Mouse (Mus musculus) adrenal gland, postnatal 10 days (tissue): ENCODE data around the gene Catsper2. TPM values are rescaled to one million over a fixed set of nuclear protein-coding genes. Genes with fewer than 3 reads are reported as not detected.

ENCODE experiments used
- DNase-seq: peaks from one replicate; pipeline ENCODE4 v3.0.0; 2021; ENCODE audit warnings: mixed read lengths
- long read RNA-seq, 2 experiments: library from polyadenylated mRNA; stranded (forward); transcript quantifications; one replicate each; pipeline ENCODE4 v2.0.0; 2021
- total RNA-seq, 2 experiments: library from RNA; stranded (reverse); gene quantifications; 2 replicates each; pipeline ENCODE4 v1.2.3; 2021

The Catsper2 gene
- 1 to 10 TPM; 2.2 to 4.3 TPM for total RNA-seq
- long read RNA-seq, experiment 1, partial matches to known transcripts, result 1 of 8 reads
- long read RNA-seq, experiment 1, other reads (novel, unspliced or antisense), result 7 of 8 reads
- long read RNA-seq, experiment 2, partial matches to known transcripts, result 2 of 11 reads
- long read RNA-seq, experiment 2, other reads (novel, unspliced or antisense), result 9 of 11 reads

DNA sequence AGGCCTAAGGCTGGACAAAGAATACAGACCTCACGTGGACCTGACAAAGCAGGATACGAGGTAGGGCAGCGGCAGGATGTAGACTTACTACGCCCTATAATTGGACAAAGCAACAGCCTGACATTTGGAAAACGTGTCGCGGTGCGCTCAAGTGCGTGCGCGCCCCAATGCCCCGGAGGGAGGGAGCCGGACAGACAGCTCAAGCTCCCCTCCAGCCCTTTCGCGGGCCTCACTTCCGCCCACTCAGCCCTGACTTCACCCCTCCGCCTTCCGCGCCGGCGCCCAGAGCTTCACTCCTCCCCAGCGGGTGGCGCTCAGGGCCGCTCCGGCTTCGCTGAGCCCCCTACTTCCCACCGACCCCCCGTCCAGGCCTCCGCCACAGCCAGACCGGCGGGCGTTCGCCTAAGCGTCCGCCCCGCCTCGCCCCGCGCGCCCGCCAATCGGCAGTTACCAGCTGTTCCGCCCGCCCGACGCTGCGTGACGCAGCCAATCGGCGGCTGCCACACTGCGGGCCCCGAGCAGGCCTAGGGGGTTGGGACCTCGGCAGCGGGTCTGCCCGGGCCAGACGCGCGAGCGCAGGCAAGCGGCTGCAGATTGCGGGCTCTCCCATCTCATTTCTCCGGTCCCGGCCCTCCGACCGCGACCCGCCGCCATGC lies at the start of gene Catsper2, which contains the start of gene Pdia3:
TSS of gene Catsper2 (minus strand) at position 406 of the 656 bp plus-strand sequence.
TSS of gene Pdia3 (plus strand) at position 389 of the 656 bp plus-strand sequence.
- DNase-seq, result peak; percentile 97

DNA sequence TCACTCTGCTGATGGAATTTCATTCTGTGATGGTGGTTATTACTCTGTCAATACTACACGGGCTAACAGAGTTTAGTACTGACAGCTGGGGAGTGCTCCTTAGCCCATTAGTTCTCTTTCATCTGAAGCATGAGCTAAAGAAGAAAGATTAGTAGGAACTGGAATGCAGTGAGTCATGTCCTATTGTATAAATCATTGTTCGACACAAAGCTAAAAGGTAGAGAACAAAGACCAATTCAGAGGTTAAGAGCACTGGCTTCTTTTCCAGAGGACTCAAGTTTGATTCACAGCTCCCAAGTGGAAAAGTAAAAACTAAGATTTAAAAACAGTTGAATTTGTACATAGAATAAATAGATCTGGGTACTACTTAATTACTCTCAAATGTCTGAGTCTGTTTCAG lies 46.5 kb upstream of the Catsper2 start:
- no peak for DNase-seq

DNA sequence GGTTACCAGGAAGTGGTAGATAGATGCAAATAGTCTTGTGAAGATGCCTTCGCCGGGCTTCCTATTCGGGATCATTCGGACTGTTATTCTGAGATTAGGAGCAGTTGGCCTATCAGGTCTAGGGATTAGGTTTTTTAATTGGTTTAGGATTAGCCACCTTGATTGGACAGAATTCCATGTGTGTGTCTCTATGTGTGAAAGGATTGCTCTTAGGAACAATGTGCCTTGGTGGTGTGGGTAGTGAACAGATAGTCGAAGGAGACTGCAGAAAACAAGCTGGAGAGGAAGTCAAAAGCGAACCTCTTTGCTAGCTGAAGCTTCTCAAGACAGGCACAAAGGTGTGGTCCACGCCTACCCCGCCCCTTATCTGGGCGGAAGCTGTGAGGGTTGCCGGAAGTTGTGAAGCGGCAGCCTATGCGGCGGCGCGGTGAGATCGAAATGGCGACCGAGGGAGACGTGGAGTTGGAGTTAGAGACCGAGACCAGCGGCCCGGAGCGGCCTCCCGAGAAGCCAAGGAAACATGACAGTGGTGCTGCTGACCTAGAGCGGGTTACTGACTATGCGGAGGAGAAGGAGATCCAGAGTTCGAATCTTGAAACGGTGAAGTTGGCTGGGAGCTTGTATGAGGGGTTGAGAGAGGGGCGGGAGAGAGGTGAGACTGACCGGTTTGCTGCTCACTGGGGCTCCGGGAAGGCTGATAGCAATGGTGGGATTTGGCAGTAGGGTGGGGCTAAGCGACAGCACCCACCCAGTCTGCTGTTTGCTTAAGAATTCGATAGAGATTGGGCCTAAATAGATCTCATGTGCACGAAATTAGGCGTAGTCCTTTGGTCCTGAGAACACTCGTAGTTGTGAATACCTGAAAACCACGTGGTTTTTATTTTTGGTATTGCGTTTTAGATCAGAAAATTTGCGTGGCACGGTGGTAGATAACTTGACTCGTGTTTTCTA lies 43.4 kb upstream of the Catsper2 start, which contains the start of gene Serinc4:
TSS of gene Serinc4 (minus strand) at position 90 of the 951 bp plus-strand sequence.
- peak; percentile 91 for DNase-seq

DNA sequence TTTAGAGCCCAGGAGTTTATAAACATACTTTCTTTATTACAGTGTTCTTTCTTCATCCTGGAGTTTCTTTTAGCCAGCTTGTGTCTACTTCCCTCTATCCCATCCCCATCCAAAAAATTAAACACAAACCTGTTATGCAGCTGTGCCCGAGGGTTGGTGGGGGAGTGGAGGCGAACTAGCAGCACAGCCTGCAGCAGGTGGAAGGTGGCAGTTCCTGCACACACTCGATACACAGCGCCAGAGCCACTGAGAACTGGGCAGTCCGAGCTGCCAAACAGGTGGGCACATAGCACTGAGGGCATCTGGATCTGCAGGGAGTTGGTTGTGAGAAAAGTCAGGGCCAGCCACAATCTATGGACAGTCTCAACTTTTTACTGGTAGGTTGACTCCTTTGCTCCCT lies 41.9 kb upstream of the Catsper2 start:
- no peak for DNase-seq

DNA sequence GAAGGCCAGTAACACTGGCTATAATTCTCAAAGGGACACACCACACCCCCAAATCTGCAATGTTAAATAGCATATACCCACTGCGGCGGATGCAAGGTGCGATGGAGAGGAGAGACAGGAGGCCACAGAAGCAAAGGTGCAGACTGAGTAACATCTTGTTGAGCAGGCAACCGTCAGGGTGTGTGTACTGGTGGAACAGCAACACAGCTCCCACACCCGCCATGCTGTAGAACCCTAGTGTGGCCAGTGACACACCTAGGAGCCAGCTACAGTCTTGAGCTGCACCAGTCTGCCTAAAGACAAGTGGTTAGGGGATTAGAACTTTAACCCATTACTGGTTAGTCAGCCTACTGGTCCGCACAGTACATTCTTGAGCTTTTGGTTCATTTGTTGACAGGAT lies 40.3 kb upstream of the Catsper2 start:
- DNase-seq, result no peak

DNA sequence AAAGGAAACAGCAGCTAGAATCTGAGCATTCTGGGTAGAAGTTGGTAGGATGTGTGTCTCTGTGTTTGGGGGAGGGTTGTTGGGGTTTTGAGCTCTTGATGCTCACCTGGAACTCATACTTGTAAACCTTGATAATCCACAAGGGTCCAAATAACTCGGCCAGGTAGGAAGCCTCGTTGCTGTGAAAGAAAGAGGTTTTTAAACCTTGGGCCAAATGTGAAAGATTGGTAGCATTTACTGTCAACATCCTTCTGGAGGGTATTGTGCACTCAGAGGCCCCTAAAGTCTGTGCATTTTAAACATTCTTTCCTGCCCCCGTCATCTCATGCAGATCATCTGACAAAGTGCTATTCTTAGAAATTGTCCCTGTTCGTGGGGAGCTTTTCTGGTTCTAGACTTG lies 39.4 kb upstream of the Catsper2 start, which contains the start of gene Hypk:
TSS of gene Hypk (plus strand) at position 301 of the 400 bp plus-strand sequence.
- DNase-seq, result no peak

DNA sequence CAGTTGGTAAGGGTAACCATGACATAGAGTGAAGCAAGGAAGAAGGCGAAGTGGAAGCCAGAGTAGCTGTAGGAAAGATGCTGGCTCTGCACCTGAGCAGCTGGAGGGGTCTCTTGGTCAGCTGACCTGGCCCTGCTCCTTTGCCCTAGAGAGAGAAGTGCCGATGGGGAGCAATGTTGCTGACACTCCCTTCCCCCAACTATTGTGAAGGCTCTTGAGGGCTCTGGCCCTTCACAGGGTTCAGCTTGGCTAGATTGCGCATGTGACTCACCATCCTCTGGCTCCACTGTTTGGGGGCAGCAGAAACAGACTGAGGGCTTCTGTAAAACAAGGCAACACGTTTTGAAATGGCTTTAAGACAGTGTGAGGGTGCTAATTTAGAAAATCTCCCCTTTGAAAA lies 38.8 kb upstream of the Catsper2 start:
- no peak for DNase-seq

DNA sequence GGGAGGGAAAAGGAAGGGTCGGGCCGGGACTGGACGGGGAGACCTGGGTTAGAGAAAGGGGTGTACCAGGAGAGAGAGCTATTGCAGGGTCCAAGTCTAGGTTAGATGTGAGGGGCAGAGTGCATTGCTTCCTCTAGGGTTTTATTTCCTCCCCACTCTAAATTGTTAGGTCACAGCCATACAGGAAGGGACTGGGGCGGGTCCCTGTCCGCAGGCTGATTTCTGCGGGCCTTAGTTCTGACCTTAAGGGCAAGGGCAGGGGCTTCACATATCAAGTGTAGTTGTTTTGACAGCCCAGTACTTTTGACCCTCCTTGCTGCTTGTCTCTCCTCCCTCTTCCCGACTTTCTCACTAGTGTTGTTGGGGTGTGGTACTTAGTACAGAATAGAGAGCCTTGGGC lies 36.5 kb upstream of the Catsper2 start:
- no peak for DNase-seq

DNA sequence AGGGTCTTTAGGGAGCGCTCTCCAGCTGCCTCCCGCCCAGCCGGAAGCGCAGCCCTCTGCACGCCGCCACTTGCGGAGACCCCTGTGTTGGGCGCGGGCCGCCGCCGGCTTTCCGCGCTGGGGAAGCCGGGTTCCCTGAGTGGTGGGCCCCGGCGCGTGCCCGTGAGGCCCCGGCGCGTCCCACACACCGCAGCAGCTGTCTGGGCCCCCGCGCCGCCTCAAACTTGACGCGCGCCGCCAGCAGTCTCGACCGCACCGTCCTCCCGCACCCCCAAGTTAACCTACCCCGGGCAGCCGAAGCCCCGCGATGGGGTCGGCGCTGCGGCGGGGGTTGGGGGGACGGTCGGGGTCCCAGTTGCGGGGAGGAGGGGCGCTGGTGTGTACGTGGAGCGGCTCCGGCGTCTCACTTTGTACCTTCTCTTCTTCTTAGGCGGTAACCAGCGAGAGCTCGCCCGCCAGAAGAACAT lies 36.0 kb upstream of the Catsper2 start:
- DNase-seq, result peak; percentile 57

DNA sequence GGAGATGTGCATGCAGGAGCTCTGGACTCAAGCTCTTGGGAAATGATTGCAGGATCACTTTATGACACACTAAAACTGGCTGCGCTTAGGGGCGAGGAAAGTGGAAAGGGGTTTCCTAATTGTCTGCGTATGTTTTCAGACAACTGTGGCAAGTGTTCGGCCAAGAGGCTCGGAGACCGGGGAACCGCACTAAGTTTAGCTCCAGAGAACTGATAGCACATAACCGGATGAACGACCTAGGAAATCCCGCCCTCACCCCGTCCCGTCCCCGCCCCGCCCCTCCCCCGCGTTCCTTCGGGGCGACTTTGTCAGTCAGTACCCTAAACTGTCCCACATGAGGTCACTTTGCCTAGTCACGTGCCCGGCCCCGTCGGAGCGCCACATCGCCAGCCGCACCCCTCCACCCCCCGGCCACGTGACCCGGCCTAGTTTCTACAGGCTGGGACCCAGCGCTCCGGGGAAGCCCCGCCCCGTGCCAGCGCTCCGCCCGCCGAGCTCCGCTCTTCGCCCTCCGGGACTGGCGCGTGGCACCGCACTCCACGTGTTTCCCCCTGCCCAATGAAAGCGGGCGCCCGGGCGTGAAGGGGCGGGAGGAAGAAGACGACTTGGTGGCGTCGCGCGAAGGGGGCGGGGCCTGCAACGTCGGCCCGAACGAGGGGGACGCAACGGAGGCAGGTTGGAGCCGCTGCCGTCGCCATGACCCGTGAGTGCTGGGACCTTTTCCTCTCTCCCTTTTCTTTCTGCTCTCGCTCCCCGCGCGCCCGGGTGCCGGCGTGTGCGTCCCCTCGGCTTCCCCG lies 35.3 kb upstream of the Catsper2 start, which contains the start of gene Serf2:
TSS of gene Serf2 (plus strand) at position 457 of the 797 bp plus-strand sequence.
- peak; percentile 100 for DNase-seq

DNA sequence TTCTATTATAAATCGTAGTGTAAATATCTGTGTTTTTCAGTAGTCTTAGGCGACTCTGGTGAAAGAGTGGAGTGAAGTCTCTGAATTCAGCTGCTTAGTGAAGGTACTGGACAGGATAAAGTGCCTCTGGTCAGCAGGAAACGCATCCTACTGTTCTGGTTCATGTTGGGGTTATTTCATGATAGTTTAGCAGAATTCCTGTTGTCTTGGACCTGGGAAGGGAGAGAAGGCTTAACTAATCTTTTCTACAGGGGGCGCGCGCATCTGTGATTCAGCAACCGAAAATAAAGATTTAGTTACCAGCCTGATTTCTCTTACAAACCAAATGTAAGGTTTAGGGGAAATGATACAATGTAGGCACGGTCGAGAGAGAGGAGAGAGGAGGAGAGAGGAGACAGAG lies 34.5 kb upstream of the Catsper2 start:
- DNase-seq, result peak; percentile 59

DNA sequence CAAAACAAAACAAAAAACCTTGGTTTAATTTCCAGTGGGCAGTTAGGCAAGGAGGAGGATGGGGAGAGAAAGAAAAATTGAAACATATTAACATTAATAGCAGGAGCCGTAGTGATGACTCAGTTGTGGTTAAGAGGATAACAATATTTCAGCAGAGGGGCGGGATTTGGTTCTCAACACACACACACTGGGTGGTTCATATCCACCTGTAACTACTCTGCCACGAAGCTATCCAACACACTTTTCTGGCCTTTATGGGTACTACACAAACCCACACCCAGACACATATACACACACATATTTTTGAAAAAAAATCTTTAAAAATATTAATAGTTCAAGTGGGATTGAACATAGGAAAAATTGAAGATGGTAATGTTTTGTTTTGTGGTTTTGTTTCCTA lies 33.4 kb upstream of the Catsper2 start:
- DNase-seq, result no peak

DNA sequence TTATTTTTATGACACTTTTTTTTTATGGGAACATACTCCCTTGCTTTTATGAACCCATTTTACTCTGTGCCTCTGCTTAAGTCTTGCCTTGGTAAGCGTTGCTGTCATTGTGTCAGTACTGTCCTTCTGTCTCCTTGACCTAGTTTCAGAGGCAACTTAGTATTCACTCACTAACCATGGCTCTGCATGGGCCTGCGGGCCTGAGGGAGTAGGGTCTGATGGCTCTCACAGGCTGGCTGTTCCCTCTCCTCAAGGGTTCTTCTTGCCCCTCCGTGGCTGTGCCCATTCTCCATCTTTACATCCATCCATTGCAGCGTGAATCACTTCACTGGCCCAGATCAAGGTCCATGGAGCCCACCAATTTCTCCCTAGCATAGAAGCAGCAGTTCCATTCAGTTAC lies 32.9 kb upstream of the Catsper2 start:
- no peak for DNase-seq

DNA sequence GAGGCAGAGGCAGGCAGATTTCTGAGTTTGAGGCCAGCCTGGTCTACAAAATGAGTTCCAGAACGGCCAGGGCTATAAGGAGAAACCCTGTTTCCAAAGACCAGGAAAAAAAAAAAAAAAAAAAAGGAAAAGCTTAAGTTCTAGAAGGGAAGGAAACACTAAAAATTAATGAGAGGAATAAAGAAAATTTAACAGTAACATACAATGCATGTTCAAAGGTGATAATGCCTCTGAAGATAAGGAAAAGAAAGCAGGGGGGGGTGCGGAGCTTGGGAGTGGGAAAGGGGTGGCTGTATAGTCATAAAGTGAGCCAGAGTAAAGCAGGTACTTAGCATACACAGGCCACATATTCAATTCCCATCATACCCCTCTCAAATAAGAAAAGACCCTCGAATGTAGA lies 31.5 kb upstream of the Catsper2 start:
- DNase-seq, result no peak

DNA sequence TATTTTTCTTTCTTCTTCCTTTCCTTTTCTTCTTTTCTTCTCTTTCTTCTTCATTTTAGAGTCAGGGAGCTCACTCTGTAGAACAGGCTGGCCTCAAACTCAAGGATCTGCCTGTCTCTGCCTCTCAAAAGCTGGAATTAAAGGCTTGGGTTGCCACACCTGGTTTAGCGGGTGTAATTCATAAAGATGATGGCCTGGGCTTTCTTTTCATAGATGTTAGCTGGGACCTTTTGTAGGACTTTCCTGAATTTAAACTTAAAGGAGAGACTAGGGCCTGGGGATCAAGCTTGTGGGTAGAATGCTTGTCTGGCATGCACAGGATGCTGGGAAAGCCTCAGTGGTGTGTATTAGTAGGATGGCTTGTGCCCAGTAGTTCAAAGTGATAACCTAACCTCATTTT lies 30.6 kb upstream of the Catsper2 start, which contains the start of gene Ell3:
TSS of gene Ell3 (minus strand) at position 101 of the 400 bp plus-strand sequence.
- DNase-seq, result no peak

DNA sequence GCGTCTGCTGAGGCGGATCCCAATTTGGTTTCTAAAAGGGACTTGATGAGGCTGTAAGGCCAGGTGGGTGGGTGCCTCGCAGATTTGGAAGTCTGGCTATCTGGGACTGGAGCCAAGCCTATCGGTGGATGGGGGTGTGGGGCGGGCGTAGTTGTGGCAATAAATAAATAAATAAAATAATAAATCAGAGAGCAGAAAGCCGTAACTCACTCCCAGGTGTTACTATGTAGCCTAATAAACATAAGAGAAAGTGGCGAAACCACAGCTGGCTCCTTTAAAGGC lies 29.4 kb upstream of the Catsper2 start:
- no peak for DNase-seq

DNA sequence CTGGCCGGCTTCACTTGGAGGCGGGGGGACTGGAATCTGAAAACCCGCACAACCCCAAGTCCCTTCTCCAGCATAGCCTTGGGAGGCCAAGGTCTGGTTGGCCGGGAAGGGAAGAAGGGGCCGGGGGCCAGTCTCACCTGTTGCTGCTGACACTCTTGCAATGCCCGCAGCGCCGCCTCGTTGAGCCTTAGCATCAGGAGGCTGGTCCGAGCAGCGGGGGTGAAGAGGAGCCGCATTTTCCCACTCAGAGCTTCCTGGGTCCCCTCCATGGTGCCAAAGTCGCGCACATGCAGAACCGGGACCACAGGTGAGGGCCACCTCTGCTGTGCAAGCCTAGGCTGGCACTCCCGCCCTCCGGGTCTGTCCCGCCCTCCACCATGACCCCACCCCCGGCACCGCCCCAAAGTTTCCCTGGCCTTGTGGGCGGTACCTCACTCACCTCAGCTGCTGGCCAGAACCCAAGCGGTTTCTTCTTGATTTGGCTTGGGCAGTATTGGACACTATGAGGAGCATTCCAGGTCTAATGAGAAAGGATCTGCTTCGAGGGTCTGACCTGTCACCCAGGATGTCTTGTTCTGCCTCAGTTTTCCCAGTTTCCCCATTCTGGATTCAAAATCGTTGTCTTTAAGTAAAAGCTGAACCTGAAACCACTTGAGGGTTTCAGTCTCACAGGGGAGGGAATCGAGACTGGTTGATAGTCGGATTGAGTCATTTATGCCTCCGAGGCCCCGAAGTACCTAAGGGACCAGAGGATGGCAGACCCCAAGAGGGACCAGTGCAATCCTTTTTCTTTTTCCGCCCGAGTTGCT lies 28.9 kb upstream of the Catsper2 start:
- DNase-seq, result peak; percentile 89

DNA sequence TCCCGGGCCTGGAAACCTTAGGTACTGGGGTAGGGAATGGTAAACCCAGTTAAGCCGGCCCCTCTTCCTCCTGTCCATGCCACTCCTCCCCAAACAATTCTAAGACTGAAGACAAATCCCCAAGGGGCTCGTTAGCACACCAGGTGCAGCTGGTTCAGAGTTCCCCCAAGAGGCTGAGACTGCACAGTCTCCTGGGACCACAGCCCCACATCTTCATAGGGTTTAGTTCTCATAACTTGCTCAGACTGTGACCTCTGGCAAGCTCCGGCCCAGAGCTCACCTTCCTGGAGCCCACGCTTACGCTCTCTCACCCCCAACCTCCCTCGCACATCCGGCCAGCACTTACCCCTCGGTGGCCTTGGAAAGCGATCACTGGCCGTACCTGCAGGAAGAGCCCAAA lies 28.2 kb upstream of the Catsper2 start:
- DNase-seq, result no peak

DNA sequence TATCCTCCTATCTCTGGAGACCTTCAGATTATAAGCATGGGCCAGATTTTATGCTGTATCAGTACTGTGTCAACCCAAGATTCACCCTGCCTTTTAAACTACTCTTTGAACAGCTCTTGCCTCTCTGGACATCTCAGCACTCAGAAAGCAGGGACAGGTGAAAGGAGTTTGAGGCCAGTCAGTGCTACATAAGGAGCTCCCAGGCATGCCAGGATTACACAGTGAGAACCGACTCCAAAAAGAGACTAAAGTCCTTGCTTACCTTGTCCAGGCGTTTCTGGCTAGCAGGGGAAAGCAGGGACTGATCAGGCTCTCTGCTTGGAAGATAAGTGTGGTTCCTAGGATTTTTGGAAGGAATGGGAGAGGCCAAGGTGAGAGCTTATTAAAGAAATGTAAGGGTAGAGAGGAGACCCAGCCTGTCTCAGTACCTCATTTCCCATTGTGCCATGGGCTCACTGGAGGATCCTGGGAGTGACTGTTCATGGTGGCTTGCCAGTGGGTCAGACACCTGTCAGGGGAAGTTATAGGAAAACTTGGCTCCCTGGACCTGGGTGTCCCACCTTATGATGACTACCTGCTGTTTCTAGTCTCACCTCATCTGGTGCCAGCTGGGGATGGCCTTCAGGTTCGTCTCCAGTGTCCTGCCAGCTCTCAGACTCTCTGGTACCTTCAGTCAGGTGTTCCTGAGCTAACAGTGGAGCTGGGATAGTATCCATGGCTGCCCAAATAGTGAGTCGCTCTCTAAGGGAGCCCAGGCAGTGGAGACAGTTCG lies 27.4 kb upstream of the Catsper2 start:
- no peak for DNase-seq

DNA sequence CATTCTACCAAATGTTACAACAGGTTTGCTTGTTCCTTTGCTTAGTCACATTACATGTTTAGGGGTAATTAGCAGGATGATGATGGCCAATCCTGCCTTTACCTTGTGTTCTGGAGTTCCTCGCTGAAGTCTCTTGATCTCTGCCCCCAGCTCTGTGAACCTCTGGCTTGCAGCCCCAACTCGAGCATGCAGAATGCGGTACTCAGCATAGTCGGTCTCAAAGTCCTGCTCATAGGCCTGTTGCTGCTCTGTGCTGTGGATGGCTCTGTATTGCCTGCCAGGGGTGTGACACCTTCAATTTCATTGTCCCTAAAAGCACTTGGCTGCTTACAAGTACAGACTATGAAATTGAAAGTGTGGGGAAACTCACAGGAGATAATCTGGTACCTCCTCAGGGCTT lies 26.2 kb upstream of the Catsper2 start:
- no peak for DNase-seq
